ENCODE assay signal across 9 mouse cellular contexts in the genomic region with DNA sequence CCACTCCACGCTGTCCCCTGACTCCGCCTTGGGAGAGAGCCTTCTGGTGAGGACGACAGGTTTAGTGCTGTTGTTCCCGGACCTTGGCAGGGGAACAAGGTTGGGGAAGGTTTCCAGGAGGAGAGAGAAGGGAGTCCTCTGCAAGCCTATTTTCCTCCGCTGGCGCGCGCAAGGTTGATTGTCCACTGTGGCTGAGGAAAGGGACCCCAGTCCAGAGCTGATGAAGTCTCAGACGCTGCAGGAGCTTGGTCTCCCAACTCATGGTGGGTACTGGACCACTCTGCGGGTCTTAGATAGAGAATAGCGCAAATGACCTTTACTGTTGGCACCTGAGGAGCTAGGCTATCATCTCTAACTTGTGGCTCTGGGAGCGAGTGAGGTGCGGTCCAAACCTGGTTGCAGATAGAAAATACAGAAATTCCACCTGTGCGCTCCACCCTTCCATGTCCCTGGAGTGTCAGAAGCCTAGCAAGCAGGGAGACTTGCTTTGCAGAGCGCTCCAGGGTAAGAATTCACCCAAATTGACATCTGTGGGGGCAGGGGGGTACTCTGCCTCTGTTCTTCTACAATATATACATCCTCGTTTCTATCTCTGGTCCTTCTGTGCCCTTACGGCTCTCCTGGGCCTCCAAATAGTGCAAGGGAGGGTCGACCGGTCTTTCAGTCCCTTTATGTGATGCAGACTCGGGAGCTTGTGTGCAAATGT. TPM values are rescaled to one million over a fixed set of nuclear protein-coding genes. Genes with fewer than 3 reads are reported as not detected.
DNase-seq lines count a peak whose midpoint lies in the region; ATAC-seq and TF ChIP-seq lines count a peak whose summit lies in the region.
"Had no signal": no experiment of that assay in that cellular context is flagged by ENCODE, and none has a peak within 500 bp of the region (broad histone marks: within the 10 kb centered on the region; RNA-seq: fewer than 3 reads in every experiment).

No protein-coding gene starts in this region.

- 0 out of 2 replicates have a peak, but pooled peaks have one; percentile 9 for ATAC-seq in heart, embryonic 12.5 days (ENCODE audit: insufficient number of reproducible peaks, low FRiP score)
- no peak for ATAC-seq in limb, embryonic 14.5 days (ENCODE audit: low FRiP score, low read depth)

- H3K9me3 ChIP-seq in heart, embryonic 12.5 days (replicated peaks): no peaks in the 10 kb centered on the region
- no peaks in the 10 kb centered on the region for H3K9me3 ChIP-seq in limb, embryonic 14.5 days (ENCODE audit: control insufficient read depth, low read length)

- WGBS in heart, embryonic 12.5 days: 32% methylated on average over 20 of the region's 20 CpGs
- WGBS in limb, embryonic 14.5 days: 29% methylated on average over 20 of the region's 20 CpGs

- H3K9ac ChIP-seq in heart, embryonic 12.5 days: peak overlapping the region; percentile 77
- H3K9ac ChIP-seq in limb, embryonic 14.5 days (ENCODE audit: low read depth, low read length, severe bottlenecking): peak overlapping the region; percentile 46; the same call in 1 of the 2 replicates

- H3K27ac ChIP-seq in heart, embryonic 12.5 days (ENCODE audit: poor library complexity, severe bottlenecking): no peak overlapping the region
- no peak overlapping the region for H3K27ac ChIP-seq in limb, embryonic 14.5 days (replicated peaks; ENCODE audit: low read depth, low read length)

- TF ChIP-seq POLR2A in limb, embryonic 14.5 days (IDR thresholded peaks at IDR 0.05; ENCODE audit: borderline replicate concordance, extremely low read depth, insufficient read depth, insufficient read length): no peak

- 0 out of 2 replicates have a peak, but pooled peaks cover 10% of the 10 kb centered on the region for H3K4me1 ChIP-seq in heart, embryonic 12.5 days (replicated peaks)
- H3K4me1 ChIP-seq in limb, embryonic 14.5 days (ENCODE audit: control insufficient read depth, insufficient read depth, low read length): peaks cover 10% of the 10 kb centered on the region; the same call in 1 of the 2 replicates

- H3K4me2 ChIP-seq in heart, embryonic 12.5 days: peak overlapping the region; percentile 91
- peak overlapping the region; percentile 89 for H3K4me2 ChIP-seq in limb, embryonic 14.5 days (replicated peaks; ENCODE audit: low read depth, low read length, severe bottlenecking)

- peak; percentile 16 for DNase-seq in gastrocnemius, postnatal 10 days
- DNase-seq in gastrocnemius, postnatal 14 days: no peak
- DNase-seq in ZHBTc4 (ENCODE audit: low read depth, low spot score): peak; percentile 5
- DNase-seq in limb, embryonic 14.5 days (ENCODE audit: low spot score): no peak
- peak; percentile 29 for DNase-seq in right cerebral cortex, postnatal 4 days
- no peak for DNase-seq in urinary bladder, adult 18-20 months (ENCODE audit: low spot score in 2 of 2)
- no peak for DNase-seq in cerebellum, adult 9-11 months

- no peaks in the 10 kb centered on the region for H3K36me3 ChIP-seq in heart, embryonic 12.5 days
- H3K36me3 ChIP-seq in limb, embryonic 14.5 days (ENCODE audit: control insufficient read depth, insufficient read depth, low read length): no peaks in the 10 kb centered on the region

- intact Hi-C loops in gastrocnemius, postnatal 14 days (cut with DNase I; ENCODE audit: low total_unique reads): no loop called here

- peaks cover 9% of the 10 kb centered on the region; the same call in 1 of the 2 replicates for H3K27me3 ChIP-seq in heart, embryonic 12.5 days (replicated peaks)
- peaks cover 36% of the 10 kb centered on the region for H3K27me3 ChIP-seq in limb, embryonic 14.5 days (ENCODE audit: control insufficient read depth, insufficient read depth, low read length)
- H3K27me3 ChIP-seq: CH12.LX had no signal

- peak overlapping the region; percentile 65 for H3K4me3 ChIP-seq in heart, embryonic 12.5 days
- H3K4me3 ChIP-seq in limb, embryonic 14.5 days (replicated peaks; ENCODE audit: low read length): peak overlapping the region; percentile 49

RNA-seq across cellular contexts. Expression of a gene that starts 1.5 kb away (rescaled TPM):
- under 1 TPM; 0.31 to 0.45 TPM for total RNA-seq in gastrocnemius, postnatal 10 days (2021)
- total RNA-seq in gastrocnemius, postnatal 14 days (2021): under 1 TPM; 0.18 to 0.22 TPM
- polyA plus RNA-seq in heart, embryonic 12.5 days (2016; fragmentation: Nextera tagmentation; extraction: Ambion mirVana): 8.0 and 8.9 TPM in 2 replicates
- polyA plus RNA-seq in limb, embryonic 14.5 days (2012; rRNA removed): 0.77 and 0.87 TPM in 2 replicates
- 2.0 and 2.1 TPM in 2 replicates for polyA plus RNA-seq in limb, embryonic 14.5 days (2014; fragmentation: Nextera tagmentation; extraction: Ambion mirVana)
- total RNA-seq: CH12.LX had no signal

Comparison
In these comparisons a context has a peak if more than half of its experiments do, and no peak if none do; other contexts are left out.
1. DNase-seq: peak in gastrocnemius, postnatal 10 days (single experiment), ZHBTc4 (single experiment) and right cerebral cortex, postnatal 4 days (single experiment); none in gastrocnemius, postnatal 14 days (single experiment), limb, embryonic 14.5 days (single experiment), urinary bladder, adult 18-20 months (0 of 2) and cerebellum, adult 9-11 months (single experiment).